Mouse (Mus musculus): ENCODE measurements around the gene Mgll.

DNA sequence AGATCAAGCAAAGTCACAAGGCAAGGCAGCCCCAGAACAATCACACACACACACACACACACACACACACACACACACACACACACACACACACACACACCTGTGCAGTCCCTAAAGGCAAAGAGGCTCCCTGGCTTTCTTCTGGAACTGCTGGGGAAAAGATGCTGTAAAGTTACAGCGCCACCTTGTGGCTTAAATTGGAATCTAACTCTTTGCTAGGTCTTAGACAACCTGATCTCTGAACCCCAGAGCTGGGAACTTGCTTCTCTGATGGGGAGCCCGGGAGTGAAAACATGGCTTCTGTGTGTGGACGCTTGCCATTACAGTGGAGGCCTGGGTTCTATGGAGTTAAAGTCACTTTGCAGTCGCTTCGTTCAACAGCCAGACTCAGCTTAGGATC lies 131.4 kb downstream of the Mgll start:
- peak; percentile 50 for TF ChIP-seq CTCF (IDR thresholded peaks at IDR 0.05; ENCODE audit: control insufficient read depth, insufficient read depth, low read length)
- TF ChIP-seq POLR2A (IDR thresholded peaks at IDR 0.05; ENCODE audit: borderline replicate concordance, control insufficient read depth, low read depth, low read length) = no peak
